Comparison of ENCODE assay signal across 8 mouse cellular contexts in the genomic region with DNA sequence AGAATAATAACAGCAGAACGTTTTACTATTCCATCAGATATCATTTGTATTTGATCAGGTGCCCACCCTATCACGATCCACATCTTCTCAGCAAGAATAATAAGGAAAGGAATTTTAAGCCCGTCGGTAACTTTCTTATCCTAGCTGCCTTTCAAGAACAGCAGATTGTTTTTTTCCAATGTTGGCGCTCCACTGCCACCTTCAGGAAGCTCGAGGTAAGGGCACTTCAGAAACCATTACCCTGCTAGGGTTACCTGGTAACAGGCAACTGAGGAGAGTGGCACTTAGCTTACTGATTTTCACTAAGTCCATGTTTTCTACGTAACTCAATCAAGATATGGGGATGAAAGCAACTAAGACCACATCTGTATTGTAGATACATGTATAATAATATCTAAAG.
DNase-seq lines count a peak whose midpoint lies in the region; ATAC-seq and TF ChIP-seq lines count a peak whose summit lies in the region.

No protein-coding gene starts in this region.

- WGBS in heart, embryonic 13.5 days: 29% methylated on average over 7 of the region's 7 CpGs
- WGBS in forebrain, embryonic 16.5 days: 30% methylated on average over 7 of the region's 7 CpGs
- 22% methylated on average over 7 of the region's 7 CpGs for WGBS in lung, postnatal 0 days

- intact Hi-C loops in heart, postnatal 25 days (cut with DNase I): loop anchor here (5.0 to 10.0 kb wide), 3 partner anchors 198 to 1573 kb away; no protein-coding TSS in a partner anchor
- intact Hi-C loops in gastrocnemius, postnatal 14 days (cut with DNase I; ENCODE audit: low total_unique reads): loop anchor here (5.0 to 10.0 kb wide), 4 partner anchors 365 to 1435 kb away; no protein-coding TSS in a partner anchor

- no peaks in the 10 kb centered on the region for H3K9me3 ChIP-seq in heart, embryonic 13.5 days
- no peaks in the 10 kb centered on the region for H3K9me3 ChIP-seq in ES-E14 (ENCODE audit: control insufficient read depth, insufficient read depth, low read depth, low read length)
- H3K9me3 ChIP-seq in forebrain, embryonic 16.5 days (ENCODE audit: control insufficient read depth, low read length): no peaks in the 10 kb centered on the region
- no peaks in the 10 kb centered on the region for H3K9me3 ChIP-seq in lung, postnatal 0 days (ENCODE audit: low read length)

- DNase-seq in heart, postnatal 25 days (ENCODE audit: low spot score): no peak
- DNase-seq in 3134 (ENCODE audit: extremely low read depth, insufficient read length, low spot score): peak; percentile 10
- peak; percentile 45 for DNase-seq in ES-E14 (ENCODE audit: low read depth, low spot score)
- DNase-seq in lung, postnatal 0 days (ENCODE audit: low spot score): peak; percentile 76
- DNase-seq in gastrocnemius, postnatal 14 days: no peak
- no peak for DNase-seq in layer of hippocampus, adult 8-10 months (ENCODE audit: low spot score in 2 of 2)

- peak; percentile 77 for TF ChIP-seq CTCF in lung, postnatal 0 days (IDR thresholded peaks at IDR 0.05)

- in situ Hi-C loops in ES-E14 (cut with MboI; ENCODE audit: low sequenced_read_pairs in 2 of 2, unreplicated experiment in 2 of 2): loop anchor here (5.0 to 25.0 kb wide), 3 partner anchors 338 to 1443 kb away; partner anchors contain the start of gene Adamts1 (in 1 of the 2)

- no peak overlapping the region for H3K4me3 ChIP-seq in heart, embryonic 13.5 days
- no peak overlapping the region for H3K4me3 ChIP-seq in ES-E14 (ENCODE audit: insufficient read depth in 1 of 2, low read depth in 1 of 2, low read length in 2 of 2, poor library complexity in 1 of 2, severe bottlenecking in 1 of 2)
- no peak overlapping the region for H3K4me3 ChIP-seq in forebrain, embryonic 16.5 days (replicated peaks; ENCODE audit: low read length)
- no peak overlapping the region for H3K4me3 ChIP-seq in lung, postnatal 0 days (ENCODE audit: low read depth, low read length)

- TF ChIP-seq EP300 in lung, postnatal 0 days (IDR thresholded peaks at IDR 0.05): no peak

- peak overlapping the region; percentile 58; the same call in 1 of the 2 replicates for H3K27ac ChIP-seq in heart, embryonic 13.5 days (replicated peaks)
- no peak overlapping the region for H3K27ac ChIP-seq in ES-E14 (ENCODE audit: insufficient read depth, low read depth, low read length, poor library complexity, severe bottlenecking)
- no peak overlapping the region for H3K27ac ChIP-seq in forebrain, embryonic 16.5 days (ENCODE audit: low read length)
- 0 out of 2 replicates have a peak overlapping the region, but pooled peaks have one; percentile 54 for H3K27ac ChIP-seq in lung, postnatal 0 days (ENCODE audit: low read length)

- H3K27me3 ChIP-seq in heart, embryonic 13.5 days (replicated peaks): no peaks in the 10 kb centered on the region
- no peaks in the 10 kb centered on the region for H3K27me3 ChIP-seq in forebrain, embryonic 16.5 days (replicated peaks; ENCODE audit: control insufficient read depth, insufficient read depth, low read length)
- no peaks in the 10 kb centered on the region for H3K27me3 ChIP-seq in lung, postnatal 0 days (replicated peaks; ENCODE audit: insufficient read depth, low read length)

- no peak for ATAC-seq in heart, embryonic 13.5 days (ENCODE audit: extremely low read depth, insufficient number of reproducible peaks, low FRiP score, low TSS enrichment)
- peak; percentile 13; the same call in 1 of the 2 replicates for ATAC-seq in forebrain, embryonic 16.5 days
- no peak for ATAC-seq in lung, postnatal 0 days

- H3K4me2 ChIP-seq in heart, embryonic 13.5 days: no peak overlapping the region
- H3K4me2 ChIP-seq in forebrain, embryonic 16.5 days (ENCODE audit: low read length): no peak overlapping the region
- H3K4me2 ChIP-seq in lung, postnatal 0 days (replicated peaks; ENCODE audit: low read depth, low read length): no peak overlapping the region

- H3K9ac ChIP-seq in heart, embryonic 13.5 days: no peak overlapping the region
- no peak overlapping the region for H3K9ac ChIP-seq in ES-E14 (ENCODE audit: insufficient read depth, low read depth, low read length, poor library complexity, severe bottlenecking)
- H3K9ac ChIP-seq in forebrain, embryonic 16.5 days (replicated peaks; ENCODE audit: low read depth, low read length): no peak overlapping the region
- no peak overlapping the region for H3K9ac ChIP-seq in lung, postnatal 0 days (replicated peaks; ENCODE audit: low read depth)

- H3K4me1 ChIP-seq in heart, embryonic 13.5 days: peaks cover 34% of the 10 kb centered on the region
- no peaks in the 10 kb centered on the region for H3K4me1 ChIP-seq in ES-E14 (ENCODE audit: control insufficient read depth in 2 of 2, insufficient read depth in 2 of 2, low read length in 2 of 2, poor library complexity in 1 of 2)
- H3K4me1 ChIP-seq in forebrain, embryonic 16.5 days (replicated peaks; ENCODE audit: control insufficient read depth, insufficient read depth, low read length): 0 out of 2 replicates have a peak, but pooled peaks cover 2% of the 10 kb centered on the region
- no peaks in the 10 kb centered on the region for H3K4me1 ChIP-seq in lung, postnatal 0 days (ENCODE audit: insufficient read depth, low read depth, low read length)

- H3K36me3 ChIP-seq in heart, embryonic 13.5 days: no peaks in the 10 kb centered on the region
- H3K36me3 ChIP-seq in ES-E14 (ENCODE audit: control insufficient read depth, insufficient read depth, low read length, poor library complexity, severe bottlenecking): no peaks in the 10 kb centered on the region
- H3K36me3 ChIP-seq in forebrain, embryonic 16.5 days (ENCODE audit: control insufficient read depth, insufficient read depth): no peaks in the 10 kb centered on the region
- H3K36me3 ChIP-seq in lung, postnatal 0 days (ENCODE audit: insufficient read depth, low read length): no peaks in the 10 kb centered on the region

TF ChIP-seq in ES-E14, 5 proteins besides CTCF, POLR2A, EP300 and RAD21:
- TF ChIP-seq MAFK (IDR thresholded peaks at IDR 0.05; ENCODE audit: insufficient read depth, low read depth, low read length) (no peak), ZC3H11A (IDR thresholded peaks at IDR 0.05; ENCODE audit: borderline replicate concordance, low read depth, low read length) (0 out of 2 replicates have a peak, but pooled peaks have one; percentile 22), HCFC1 (IDR thresholded peaks at IDR 0.05; ENCODE audit: borderline replicate concordance, insufficient read depth, low read length) (no peak), ZNF384 (IDR thresholded peaks at IDR 0.05; ENCODE audit: low read depth, low read length) (peak; percentile 49; the same call in 1 of the 2 replicates), CHD2 (IDR thresholded peaks at IDR 0.05; ENCODE audit: low read depth, low read length) (no peak)
TF ChIP-seq in ES-E14: peak in this region for 2.

Comparison
In these comparisons a context has a peak if more than half of its experiments do, and no peak if none do; other contexts are left out.
1. H3K27ac ChIP-seq: peak in heart, embryonic 13.5 days (single experiment) and lung, postnatal 0 days (single experiment); none in ES-E14 (single experiment) and forebrain, embryonic 16.5 days (single experiment).
2. DNase-seq: peak in 3134 (single experiment), ES-E14 (single experiment) and lung, postnatal 0 days (single experiment); none in heart, postnatal 25 days (single experiment), gastrocnemius, postnatal 14 days (single experiment) and layer of hippocampus, adult 8-10 months (0 of 2).